Mouse (Mus musculus) heart, adult 2 months (tissue): ENCODE measurements around the gene 2810459M11Rik.

Experiments
- CTCF ChIP-seq: fragments of 200-600 bp; IDR thresholded peaks from 2 replicates; pipeline ENCODE4 v1.8.1; 2022; ENCODE audit warnings: antibody characterized with exemption, mild to moderate bottlenecking, moderate library complexity
- EP300 ChIP-seq: fragments of 200-500 bp; IDR thresholded peaks from 2 replicates; pipeline ENCODE4 v1.6.1; 2011; ENCODE audit warnings: low read depth, low read length, control low read depth; ENCODE audit not compliant: insufficient read depth
- POLR2A ChIP-seq: fragments of 200-500 bp; IDR thresholded peaks from 2 replicates; pipeline ENCODE4 v1.6.1; 2011; ENCODE audit warnings: mild to moderate bottlenecking, low read depth, low read length, control low read depth; ENCODE audit not compliant: insufficient read depth

DNA sequence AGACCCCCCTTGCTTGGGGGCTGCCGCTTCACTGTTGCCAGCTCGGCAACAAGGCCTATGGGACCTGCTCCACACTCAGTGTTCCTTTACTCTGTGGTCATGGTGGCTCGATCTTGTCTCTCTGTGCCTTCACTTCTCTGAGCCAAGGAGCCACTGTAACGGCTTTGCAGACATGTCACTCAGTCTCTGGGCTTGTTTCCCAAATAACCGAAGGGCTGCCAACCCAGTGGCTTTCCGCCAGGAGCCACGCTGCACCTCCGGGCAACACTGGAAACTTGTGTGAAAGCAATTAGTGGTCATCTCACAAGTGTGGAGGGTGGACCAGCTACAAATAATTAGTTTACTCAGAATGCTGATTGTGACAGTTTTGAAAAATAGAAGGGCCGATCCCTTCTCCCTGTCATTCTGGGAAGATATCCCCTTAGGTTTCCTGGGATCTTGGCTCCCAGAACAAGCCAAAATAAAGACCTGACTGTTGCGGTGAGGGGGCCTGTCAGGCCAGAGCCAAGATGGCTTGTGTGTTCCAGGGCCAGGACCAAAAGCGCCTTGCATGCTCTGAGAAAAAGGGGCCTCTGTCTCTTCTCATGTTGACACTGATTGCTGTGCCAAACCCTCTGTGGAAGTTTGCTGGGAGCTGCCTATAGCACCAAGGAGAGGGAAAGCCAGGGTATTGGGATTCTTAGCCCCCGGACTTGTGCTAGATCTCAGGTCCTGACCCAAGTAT lies 7.7 kb downstream of the 2810459M11Rik start:
- TF ChIP-seq EP300 (no peak), POLR2A (no peak), CTCF (no peak)
